Mouse (Mus musculus) lung, postnatal 14 days (tissue): Measurements from ENCODE around the gene Fer1l4.

Source experiments
- DNase-seq: peaks from one replicate; pipeline ENCODE4 v3.0.0; 2021

Fer1l4 gene

GRCm38 (mm10) chr2:156005393-156005792 is 47.4 kb downstream of the Fer1l4 start:
- no peak for DNase-seq

GRCm38 (mm10) chr2:155991863-155992321 is 60.9 kb downstream of the Fer1l4 start:
- DNase-seq: peak; percentile 59

- no peak for DNase-seq
Observed at GRCm38 (mm10) chr2:155991151-155991550, 61.6 kb downstream of the Fer1l4 start.

GRCm38 (mm10) chr2:155989085-155989484 is 63.7 kb downstream of the Fer1l4 start:
- DNase-seq: no peak

- no peak for DNase-seq
Observed at GRCm38 (mm10) chr2:155987131-155987530, 65.6 kb downstream of the Fer1l4 start.

GRCm38 (mm10) chr2:155985776-155986175 is 67.0 kb downstream of the Fer1l4 start:
- DNase-seq: no peak

GRCm38 (mm10) chr2:155979328-155979991 is 73.3 kb downstream of the Fer1l4 start:
- peak; percentile 24 for DNase-seq

- no peak for DNase-seq
Observed at GRCm38 (mm10) chr2:155974087-155974731, 78.5 kb downstream of the Fer1l4 start.

- DNase-seq: no peak
Observed at GRCm38 (mm10) chr2:155973348-155973747, 79.4 kb downstream of the Fer1l4 start.
